Mouse (Mus musculus): ENCODE measurements around the gene Srrd. TPM values are rescaled to one million over a fixed set of nuclear protein-coding genes. Genes with fewer than 3 reads are reported as not detected.
A peak's percentile ranks its signal among the peaks of the same experiment; 100 is the strongest.

Gene Srrd
- 10 to 100 TPM; 26.1 to 30.5 (median 28.1) TPM for total RNA-seq (2022)

DNA sequence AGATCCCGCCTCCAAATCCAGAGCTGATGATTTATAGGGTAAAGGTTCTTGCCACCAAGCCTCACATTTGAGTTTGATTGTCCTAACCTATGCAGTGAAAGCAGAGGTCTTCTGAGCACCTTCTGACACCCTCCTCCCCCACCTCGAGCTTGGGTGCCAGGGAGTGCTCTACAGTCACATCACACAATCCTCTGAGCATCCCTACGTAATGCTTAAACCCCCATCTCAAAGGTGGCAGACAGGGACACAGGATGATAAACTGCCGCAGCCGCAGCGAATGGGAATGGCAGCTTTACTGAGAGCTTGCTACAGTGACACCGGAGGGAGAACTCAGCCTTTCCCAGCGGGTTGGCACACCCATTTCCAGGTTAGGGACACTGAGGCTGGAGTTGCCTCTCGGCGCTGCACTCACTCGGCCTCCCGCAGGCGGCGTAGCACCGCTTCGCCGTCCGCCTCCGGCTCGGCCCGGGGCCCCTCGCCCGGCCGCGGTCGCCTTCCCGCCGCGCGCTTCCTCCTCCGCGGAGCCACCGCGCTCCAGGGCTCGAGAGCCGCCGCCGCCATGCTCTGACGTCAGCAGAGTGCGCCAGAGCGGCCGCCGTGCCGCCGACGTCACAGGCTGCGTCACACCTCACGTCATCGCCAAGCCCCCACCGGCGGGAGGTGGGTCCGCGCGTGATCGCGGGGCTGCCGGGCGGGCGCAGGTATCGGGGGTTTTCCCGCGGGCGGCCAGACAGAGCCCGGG is at the start of gene Srrd, which contains the start of gene Hps4:
Gene Srrd (minus strand): TSS at position 578 of the 742 bp plus-strand sequence.
Gene Hps4 (plus strand): TSS at position 621 of the 742 bp plus-strand sequence.
- DNase-seq (ENCODE audit: low spot score in 2 of 2), result peak; percentile 66 to 87

DNA sequence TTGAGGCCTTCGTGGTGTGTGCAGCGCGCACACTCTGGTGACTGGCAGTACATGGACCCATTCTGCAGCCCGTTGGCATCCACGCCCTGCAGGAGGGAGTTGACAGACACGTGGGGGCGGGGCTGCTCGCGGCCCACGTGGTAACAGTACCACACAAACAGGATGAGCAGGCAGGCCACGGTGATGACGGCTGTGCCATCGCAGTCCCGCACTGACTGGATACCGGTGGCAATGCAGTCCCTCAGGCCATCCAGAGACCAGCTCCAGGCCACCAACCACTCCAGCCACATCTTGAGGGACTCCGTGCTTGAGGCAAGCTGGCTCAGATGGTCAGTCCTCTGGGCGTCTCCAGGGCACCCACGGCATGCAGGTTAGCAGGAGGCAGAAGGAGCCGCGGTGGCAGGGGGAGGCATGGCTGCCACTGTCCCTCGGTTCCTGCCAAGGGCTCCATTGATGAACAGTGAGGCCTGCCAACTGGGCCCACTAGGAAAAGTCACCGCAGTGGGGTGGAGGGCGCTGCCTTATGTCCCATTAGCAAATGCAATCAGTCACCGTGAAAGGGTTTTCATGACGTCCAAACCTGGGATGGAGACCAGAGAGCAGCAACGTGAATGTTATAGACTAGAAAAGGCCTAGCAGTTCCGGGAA is 49.0 kb upstream of the Srrd start:
- no peak for DNase-seq (ENCODE audit: low spot score in 2 of 2)

DNA sequence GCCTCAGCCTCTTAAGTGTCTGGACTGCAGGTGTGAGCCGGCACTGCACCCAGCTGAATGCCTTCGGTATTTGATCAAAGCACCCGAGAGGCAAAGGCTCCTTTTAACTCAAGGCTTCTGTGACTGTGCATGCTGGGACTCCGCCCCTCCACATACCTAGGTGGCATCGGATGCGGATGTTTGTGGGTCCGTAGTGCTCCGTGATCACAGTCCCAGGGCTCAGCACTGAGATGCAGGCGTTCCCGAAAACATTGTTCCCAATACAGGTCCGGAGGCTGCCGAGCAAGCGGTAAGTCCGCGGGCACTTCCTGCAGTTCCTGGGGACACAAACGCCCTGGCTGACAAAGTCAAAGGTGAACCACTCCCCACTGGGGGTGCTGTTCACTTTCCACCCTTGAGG is 48.2 kb upstream of the Srrd start:
- DNase-seq (ENCODE audit: low spot score in 2 of 2), result no peak

DNA sequence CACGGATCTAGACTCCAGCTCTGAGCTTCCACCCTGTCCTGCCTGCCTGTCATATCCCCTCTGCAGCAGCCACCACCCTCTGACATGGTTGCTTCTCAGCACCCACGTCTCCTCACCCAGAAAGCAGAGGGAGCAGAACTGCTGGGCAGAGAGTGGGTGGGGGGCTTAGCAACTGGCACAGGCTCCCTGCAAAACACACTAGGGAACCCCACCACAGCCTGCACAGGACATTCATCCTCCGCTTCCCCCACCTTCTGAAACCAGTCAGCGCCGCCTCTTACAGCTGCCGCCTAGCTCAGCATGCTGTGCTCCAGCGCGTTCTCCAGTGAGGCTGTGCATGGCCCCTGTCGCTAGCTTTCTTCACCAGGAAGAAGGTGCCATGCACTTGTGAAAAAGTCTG is 46.5 kb upstream of the Srrd start:
- no peak for DNase-seq (ENCODE audit: low spot score in 2 of 2)

DNA sequence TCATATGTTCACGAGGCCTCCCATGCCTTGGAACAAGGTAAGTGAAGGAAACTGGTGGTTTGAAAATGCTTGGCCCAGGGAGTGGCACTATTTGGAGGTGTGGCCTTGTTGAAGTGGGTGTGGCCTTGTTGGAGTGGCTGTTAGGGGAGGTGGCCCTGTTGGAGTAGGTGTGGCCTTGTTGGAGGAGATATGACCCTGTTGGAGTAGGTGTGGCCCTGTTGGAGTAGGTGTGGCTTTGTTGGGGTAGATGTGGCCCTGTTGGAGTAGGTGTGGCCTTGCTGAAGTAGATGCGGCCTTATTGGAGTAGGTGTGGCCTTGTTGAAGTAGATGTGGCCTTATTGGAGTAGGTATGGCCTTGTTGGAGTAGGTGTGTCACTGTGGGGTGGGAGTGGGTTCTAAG is 43.1 kb upstream of the Srrd start:
- no peak for DNase-seq (ENCODE audit: low spot score in 2 of 2)

DNA sequence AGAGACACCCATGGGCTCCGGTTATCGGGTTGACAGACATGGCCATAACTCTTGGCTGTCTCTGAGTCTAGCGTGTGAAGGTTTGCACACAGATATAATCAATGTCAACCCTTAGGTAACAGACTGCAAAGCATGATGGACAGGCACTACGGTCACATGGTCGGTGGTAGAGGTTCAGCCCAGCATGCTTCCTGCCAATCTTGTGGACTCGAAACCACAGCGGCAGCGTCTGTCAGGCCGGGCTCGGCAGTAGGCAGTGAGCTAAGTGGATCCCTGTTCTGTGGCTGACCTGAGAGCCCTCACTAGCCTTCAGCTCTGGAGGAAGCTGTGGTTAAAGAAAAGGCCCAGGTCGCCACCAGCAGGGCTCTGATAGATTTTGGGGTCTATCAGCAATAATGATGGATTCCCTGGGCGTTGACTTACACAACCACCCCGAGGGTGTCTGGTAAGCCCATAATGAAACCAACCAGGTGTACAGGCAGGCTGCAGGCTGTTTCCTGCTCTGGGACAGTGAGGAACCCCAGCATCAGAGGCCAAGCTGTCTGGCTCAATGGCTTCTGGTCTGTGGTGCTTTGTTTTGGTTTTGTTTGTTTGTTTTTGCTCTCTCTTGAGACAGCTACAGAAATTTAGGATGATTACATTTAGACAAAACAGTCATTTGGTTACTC is 42.1 kb upstream of the Srrd start:
- DNase-seq (ENCODE audit: low spot score in 2 of 2), result no peak

DNA sequence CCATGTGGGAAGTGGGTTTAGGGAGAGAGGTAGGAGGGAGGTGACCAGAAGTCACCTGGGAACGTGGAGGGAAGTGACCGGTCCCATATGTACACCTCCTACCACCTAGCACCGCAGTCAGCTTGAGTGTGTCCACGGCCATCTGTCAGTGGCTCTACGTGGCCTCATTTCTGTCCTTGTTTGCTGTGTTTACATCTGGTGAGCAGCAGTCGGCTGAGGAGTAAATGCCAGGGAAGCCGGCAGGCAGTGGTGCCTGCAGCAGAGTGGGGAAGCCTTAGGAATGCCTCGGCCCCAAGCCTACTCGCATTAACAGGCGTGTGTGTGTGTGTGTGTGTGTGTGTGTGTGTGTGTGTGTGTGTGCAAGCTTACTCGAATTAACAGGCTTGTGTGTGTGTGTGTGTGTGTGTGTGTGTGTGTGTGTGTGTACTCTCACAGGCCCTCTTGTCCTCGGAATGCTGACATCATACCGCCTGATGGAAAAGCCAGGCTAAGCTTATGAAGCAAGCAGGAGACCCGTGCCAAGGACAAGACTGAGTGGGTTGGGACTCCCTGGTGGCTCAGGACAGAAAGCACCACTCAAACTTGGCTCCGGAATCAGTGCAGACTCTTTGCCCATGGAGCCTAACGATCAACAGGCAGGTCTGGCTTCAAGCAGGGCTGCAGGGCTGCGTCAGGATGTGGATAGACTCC is 39.9 kb upstream of the Srrd start:
- DNase-seq (ENCODE audit: low spot score in 2 of 2), result peak; percentile 68 to 71

DNA sequence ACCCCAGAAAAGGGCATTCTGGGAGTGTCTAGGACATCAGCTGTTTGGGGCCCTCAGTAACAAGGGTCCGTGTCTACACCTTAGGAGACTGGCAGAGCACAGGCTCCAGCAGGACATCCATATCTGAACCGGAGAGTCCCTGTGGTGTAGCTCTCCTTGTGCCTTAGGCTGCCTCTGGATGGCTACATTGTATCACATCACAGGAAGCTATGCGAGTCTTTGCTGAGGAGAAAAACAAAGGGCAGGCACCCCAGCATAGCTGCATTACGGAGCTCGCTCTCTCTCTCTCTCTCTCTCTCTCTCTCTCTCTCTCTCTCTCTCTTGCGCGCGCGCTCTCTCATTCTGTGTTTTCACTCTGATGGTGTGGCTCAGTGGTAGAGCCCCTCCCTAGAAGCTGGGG is 39.2 kb upstream of the Srrd start:
- no peak for DNase-seq (ENCODE audit: low spot score in 2 of 2)

DNA sequence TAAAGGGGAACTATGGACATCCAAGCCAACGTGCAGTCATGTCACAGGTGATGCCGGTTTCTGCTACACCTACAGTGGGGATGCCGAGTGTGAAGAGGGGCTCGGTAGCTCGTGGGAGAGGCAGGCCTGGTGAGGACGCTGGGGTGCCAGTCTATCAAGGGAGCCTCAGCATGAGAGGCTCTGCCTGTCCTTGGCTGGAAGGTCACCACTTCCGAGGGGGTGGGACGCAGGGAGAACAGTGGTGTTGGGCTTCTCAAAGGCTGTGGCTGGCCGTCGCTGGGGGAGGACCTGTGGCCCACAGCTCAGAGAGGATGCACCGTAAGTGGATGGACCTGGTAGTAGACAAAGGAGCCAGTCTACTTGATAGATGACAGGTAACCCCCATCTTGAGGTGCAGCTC is 38.3 kb upstream of the Srrd start:
- no peak for DNase-seq (ENCODE audit: low spot score in 2 of 2)

DNA sequence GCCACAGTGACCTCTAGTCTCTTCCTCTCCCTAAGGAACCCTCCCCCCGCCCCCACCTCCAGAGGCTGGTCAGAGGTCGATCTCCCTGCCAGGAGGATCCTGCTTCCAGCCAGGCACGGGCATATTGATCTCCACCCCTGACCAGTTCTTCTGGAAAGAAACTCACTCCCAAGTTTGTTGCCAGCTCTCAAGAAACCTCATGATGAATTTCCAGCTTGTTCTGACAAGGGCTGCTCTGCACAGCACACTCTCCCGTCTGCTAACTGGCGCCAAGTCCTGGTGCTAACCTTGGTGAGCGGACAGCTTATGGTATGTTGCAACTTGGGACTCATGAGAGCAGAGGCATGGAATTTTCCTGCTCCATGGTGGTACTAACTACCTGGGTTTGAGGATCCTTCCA is 35.9 kb upstream of the Srrd start:
- DNase-seq (ENCODE audit: low spot score in 2 of 2), result no peak

DNA sequence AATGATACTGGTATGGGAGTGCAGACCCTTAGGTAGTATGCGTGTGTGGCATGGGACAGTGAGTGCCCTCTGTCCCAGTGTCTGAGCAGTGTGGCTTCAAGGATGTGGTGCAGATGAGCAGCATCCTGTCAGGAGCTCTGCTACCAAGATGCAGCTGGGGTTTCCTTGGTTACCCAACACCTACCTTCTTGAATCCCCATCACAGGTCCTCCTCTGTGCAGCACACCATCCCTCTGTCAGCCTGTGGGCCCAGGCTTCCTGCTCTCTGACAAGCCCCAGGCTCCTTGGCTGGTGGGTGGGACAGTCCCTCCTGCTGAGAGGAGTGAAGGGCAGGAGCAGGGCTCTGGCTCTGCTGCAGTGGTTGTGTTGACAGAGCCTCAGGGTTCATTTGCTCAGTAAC is 34.5 kb upstream of the Srrd start:
- no peak for DNase-seq (ENCODE audit: low spot score in 2 of 2)

DNA sequence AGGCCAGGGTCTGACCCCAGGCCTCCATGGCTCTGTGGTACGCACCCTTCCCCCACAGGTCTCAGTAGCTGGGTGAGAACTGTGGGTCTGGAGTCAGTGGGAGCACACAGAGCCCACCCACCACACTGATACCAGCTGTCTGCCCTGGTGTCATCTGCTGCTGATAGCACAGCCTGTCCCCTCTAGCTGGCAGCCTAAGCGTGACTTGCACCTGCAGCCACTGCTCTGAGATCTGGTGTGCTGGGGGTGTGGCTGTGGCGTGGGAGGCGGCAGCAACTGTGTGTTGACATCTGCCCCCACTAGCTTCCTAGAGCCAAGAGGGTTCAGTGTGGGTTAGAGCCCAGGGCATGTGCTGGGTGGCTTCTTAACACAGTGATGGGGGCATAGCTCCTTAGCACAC is 33.3 kb upstream of the Srrd start:
- DNase-seq (ENCODE audit: low spot score in 2 of 2), result no peak

DNA sequence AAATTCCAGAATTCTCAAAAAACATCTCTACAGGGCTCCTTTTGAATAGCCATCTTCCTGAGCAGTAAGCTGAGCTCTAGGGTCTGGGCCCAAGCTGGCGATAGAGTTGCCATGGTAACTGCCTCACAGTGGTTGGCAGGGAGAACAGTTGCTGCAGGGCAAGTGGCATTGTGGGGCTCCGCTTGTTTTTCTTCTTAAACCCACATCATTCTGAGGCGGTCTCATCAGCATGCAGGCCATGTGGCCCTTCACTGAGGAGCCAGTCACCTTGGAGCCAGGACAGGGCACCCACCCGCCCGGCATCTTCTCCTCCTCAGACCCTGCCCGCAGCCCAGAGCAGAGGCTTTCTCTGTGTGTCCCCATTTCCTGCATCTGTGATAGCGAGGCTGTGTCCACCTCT is 29.1 kb upstream of the Srrd start:
- DNase-seq (ENCODE audit: low spot score in 2 of 2), result peak; percentile 83 to 87

DNA sequence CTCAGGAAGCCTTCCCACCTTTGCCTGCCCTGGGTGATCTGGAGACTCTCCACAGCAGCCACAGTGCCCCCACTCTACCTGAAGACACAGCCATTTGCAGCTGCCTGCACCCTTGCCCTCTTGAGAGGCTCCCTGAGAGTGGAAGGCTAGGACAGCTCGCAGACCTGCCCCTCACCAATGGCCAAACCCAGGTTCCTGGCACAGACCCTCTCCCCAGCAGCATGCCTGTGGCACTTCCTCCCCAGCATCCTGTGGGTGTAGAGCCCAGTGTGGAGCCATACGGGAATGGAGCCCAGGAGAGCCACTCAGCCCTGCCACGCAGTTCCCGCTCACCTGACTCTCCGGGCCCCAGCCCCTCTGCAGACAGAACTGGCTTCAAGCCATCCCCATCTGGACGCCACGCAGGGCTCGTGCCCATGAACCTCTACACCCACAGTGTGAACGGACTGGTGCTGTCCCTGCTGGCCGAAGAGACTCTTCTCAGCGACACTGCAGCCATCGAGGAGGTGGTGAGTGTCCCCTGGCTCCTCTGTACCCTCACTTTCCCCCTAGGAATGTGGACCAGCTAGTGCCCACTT is 27.5 kb upstream of the Srrd start:
- DNase-seq (ENCODE audit: low spot score in 2 of 2), result no peak

DNA sequence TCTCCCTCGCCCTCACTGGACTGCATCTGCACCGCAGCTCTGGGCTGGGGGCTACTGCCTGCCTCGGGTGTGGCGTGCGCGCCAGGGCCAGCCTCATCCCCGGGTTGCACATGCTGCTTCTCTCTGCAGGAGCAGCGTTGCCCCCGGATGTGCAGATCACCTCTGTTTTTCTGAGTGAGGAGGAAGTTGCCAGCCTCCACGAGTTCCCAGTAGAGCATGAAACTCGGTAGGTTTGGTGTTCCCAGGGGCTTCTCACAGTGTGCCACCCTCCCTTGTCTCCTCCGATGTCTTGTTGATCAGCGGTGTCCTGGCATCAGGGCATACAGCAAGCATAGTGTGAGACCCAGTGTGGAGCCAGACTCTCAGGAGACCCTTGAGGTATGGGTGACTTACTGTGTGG is 26.5 kb upstream of the Srrd start:
- no peak for DNase-seq (ENCODE audit: low spot score in 2 of 2)

DNA sequence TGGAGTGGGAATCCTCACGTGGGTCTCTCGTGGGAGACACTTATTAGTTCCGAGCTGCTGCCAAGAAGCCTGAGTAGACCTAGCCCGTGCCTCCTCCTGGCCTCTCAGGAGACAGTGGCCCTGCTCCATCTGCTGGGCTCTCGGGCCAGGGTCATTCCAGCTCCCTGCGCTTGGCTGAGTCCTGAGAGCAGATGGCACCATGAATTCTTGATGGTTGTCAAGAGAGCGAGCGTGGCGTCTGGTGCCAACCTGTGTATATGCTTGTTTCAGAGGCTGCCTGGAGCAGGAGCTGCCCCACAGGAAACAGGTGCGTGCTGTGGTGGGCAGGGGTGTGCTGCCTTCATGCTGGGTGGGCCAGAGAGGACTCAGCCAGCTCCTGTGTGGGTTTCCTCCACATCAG is 25.8 kb upstream of the Srrd start:
- DNase-seq (ENCODE audit: low spot score in 2 of 2), result no peak

DNA sequence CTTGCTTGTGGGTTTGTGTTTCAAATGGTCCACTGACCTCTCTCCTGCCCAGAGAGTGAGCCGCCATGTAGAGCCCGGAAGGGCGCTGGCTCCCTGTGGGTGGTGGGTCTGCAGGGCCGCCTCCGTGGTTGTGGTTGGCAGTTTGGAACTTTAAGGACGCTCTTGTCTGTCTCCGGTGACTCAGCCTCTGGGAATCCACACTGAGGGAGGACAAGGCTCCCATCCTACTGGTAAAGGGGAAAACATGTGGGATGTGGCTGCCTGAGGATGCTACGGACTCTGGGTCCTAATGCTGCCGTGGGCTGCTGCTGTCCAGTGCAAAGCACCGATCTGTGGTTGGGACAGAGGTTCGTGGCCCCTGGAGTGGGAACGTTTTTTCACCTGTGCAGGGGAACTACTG is 25.1 kb upstream of the Srrd start:
- no peak for DNase-seq (ENCODE audit: low spot score in 2 of 2)

DNA sequence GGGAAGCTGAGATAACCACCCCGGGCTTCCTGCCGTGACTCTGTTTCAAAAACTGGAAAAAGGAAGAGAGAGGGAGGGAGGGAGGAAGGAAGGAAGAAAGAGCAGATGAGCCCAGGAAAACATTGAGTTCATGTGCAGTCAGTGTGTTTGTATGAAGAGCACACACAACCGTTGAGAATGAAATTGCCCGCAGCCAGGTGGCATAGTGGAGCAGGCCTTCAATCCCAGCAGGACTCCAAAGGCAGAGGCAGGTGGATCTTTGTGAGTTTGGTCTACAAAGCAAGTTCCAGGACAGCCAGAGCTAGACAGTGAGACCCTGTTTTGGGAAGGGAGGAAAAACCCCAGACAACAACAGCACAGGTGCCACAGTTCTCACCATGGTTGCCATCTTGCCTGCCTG is 24.5 kb upstream of the Srrd start:
- no peak for DNase-seq (ENCODE audit: low spot score in 2 of 2)

DNA sequence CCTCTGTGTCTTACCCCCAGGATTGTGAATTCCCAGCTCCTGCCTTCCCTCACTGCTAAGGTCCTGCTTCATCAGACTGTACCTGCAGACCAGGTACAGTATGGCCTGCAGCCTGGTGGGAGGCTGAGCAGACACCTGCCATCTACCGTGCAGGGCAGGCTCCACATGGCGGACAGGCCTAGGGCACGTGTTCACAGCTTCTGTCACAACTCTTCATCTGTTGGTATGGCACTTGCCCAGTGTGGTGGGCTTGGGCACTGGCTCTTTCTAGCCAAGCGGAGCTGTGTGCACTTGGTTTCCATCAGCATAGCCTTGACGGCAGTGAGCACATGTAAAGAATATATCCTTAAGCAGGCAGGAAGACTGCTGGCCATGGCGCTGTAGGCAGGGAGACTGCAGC is 24.0 kb upstream of the Srrd start:
- no peak for DNase-seq (ENCODE audit: low spot score in 2 of 2)

DNA sequence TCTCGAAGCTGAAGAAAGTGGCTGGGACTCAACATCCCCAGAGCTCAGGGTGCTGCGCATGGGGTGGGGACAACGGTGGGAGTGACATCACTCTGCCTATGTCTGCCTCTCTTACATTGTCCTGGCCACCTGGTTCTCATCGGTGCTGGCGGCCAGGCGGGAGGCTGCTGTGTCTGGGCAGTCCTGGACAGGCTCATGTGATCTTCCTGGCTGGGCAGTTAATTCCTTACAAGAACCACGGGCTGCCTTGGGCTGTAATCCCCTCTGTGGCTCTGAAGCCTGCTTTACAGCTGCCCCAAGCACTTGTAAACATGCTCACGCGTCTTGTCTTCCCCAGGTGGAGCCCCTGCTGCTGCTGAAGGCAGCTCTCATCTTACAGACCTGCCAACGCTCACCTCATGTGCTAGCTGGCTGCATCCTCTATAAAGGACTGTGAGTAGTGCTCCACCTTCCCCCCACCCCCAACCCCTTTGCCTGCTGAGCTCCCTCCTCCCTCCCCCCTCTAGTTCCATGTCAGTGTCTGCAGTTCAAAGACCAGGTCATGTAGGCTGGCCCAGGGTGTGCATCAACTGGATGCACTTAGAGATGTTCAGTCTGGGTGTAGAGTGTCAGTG is 21.5 kb upstream of the Srrd start:
- no peak for DNase-seq (ENCODE audit: low spot score in 2 of 2)

DNA sequence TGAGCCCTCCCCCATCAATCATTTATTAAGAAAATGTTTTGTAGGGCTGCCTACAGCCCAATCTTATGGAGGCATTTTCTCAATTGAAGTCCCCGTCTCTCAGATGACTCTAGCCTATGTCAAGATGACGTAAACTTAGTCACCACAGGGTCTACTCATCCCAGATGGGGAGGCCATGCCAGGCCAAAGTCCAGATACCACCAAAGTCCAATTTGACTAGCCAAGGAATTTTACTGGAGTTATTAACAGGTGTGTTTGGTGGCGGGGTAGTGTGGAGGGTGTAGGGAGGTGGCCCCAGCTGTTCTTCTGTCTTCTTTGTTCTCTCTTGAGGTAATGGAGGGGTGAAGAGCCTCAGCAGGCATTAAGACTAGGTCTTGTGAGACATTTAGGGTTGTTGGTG is 17.2 kb upstream of the Srrd start:
- no peak for DNase-seq (ENCODE audit: low spot score in 2 of 2)
